Mouse (Mus musculus) hindbrain, postnatal 0 days (tissue): ENCODE data around the gene Sdhb. TPM values are rescaled to one million over a fixed set of nuclear protein-coding genes. Genes with fewer than 3 reads are reported as not detected.

Experiments
- ATAC-seq: fragments of 200-750 bp; cut with Nextera tagmentation; 2 replicates; pipeline ENCODE4 v1.8.0; 2017; ENCODE audit warnings: mild to moderate bottlenecking, moderate TSS enrichment, moderate library complexity
- DNase-seq: peaks from one replicate; pipeline ENCODE4 v3.0.0-alpha.2; 2015; ENCODE audit warnings: low spot score
- H3K27ac ChIP-seq: fragments of 300-500 bp; sonication (generic); 2 replicates; pipeline ENCODE4 v1.5.1; 2014; ENCODE audit warnings: mild to moderate bottlenecking
- H3K27me3 ChIP-seq: fragments of 300-500 bp; sonication (generic); 2 replicates; pipeline ENCODE4 v1.6.1; 2014; ENCODE audit warnings: low read length, mixed read lengths; ENCODE audit not compliant: insufficient read depth
- H3K36me3 ChIP-seq: fragments of 300-500 bp; sonication (generic); 2 replicates; pipeline ENCODE4 v1.6.1; 2014; ENCODE audit warnings: low read length, mixed read lengths; ENCODE audit not compliant: insufficient read depth
- H3K4me1 ChIP-seq: fragments of 300-500 bp; sonication (generic); 2 replicates; pipeline ENCODE4 v1.6.1; 2014; ENCODE audit warnings: antibody characterized with exemption, low read length, mixed read lengths; ENCODE audit not compliant: insufficient read depth
- H3K4me2 ChIP-seq: fragments of 300-500 bp; sonication (generic); 2 replicates; pipeline ENCODE4 v1.6.1; 2014; ENCODE audit warnings: low read depth, mild to moderate bottlenecking, low read length, moderate library complexity, mixed read lengths
- H3K4me3 ChIP-seq: fragments of 300-500 bp; sonication (generic); 2 replicates; pipeline ENCODE4 v1.5.1; 2014; ENCODE audit warnings: low read length
- H3K9ac ChIP-seq: fragments of 300-500 bp; sonication (generic); replicated peaks from 2 replicates; pipeline ENCODE4 v1.6.1; 2014; ENCODE audit warnings: mild to moderate bottlenecking, low read length, moderate library complexity, mixed read lengths
- H3K9me3 ChIP-seq: fragments of 300-500 bp; sonication (generic); 2 replicates; pipeline ENCODE4 v1.6.1; 2016; ENCODE audit warnings: low read length, mixed read lengths
- CTCF ChIP-seq: IDR thresholded peaks from 2 replicates; pipeline ENCODE4 v1.5.1; 2016; ENCODE audit warnings: antibody characterized with exemption, control low read depth, low read depth
- whole genome bisulfite sequencing: fragments of 180-500 bp; shearing (Covaris S2); extraction: QIAGEN DNeasy Blood & Tissue Kit; methylation state at CpG from one replicate; pipeline ENCODE4 v1.1.7; 2014; 5-methylcytosine and 5-hydroxymethylcytosine counted together
- polyA plus RNA-seq: library from polyadenylated mRNA; unstranded; fragments of >200 nt; fragmentation: Nextera tagmentation; extraction: Ambion mirVana; gene quantifications from 2 replicates; pipeline ENCODE4 v1.2.1, GENCODE M21; 2015
- total RNA-seq: library from RNA; depleted of rRNA; stranded (reverse); fragments of >200 nt; gene quantifications from 2 replicates; pipeline ENCODE4 v1.2.3, GENCODE M21; 2014

Gene Sdhb
- total and polyA plus RNA-seq, 2 experiments from 2014 or later = 217 to 596 TPM

DNA sequence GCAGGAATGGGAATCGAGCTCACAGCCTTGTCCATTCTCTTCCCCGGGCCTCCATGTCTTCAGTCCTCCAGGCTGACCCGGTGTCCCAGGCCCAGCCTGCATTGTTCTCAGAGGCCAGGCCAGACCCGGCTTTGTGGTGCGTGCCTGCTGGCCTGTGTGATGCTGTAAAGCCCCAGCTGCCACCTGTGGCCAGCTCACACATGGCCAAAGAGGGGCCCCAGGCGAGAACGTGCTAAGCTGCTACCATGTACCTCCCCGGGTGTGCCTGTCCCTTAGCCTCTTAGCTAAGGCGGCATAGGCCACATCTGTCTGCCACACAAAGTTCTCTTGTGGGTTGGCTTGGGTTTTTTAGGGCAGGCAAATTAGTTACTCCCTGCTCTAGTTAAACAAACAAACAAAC lies 25.4 kb upstream of the Sdhb start:
- ATAC-seq = no peak

DNA sequence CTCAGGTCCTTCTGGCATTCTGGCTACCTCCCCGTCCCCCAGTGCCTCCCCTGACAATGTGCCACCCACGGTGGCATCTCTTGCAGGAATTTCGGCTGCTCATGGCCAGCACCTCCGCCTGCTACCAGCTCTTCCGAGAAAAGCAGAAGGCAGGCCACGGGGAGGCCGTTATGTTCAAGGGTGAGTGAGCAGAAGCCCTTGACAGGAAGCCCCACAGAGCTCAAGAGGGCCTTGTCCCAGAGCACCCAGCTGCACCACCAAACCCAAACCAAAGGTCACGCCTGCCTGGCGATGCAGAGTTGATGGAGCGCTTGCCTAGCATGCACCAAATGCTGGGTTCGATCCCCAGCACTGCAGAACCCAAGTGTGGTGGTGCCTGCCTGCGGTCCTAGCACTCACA lies 16.6 kb upstream of the Sdhb start:
- 83% methylated on average over 12 of the region's 12 CpGs for WGBS
- Histone ChIP-seq H3K36me3 (no peaks in the 10 kb centered on the region), H3K4me3 (no peak overlapping the region), H3K4me1 (no peaks in the 10 kb centered on the region), H3K9ac (no peak overlapping the region), H3K27ac (no peak overlapping the region), H3K9me3 (no peaks in the 10 kb centered on the region), H3K4me2 (no peak overlapping the region), H3K27me3 (no peaks in the 10 kb centered on the region)
- DNase-seq (no peak), ATAC-seq (no peak)
- no peak for TF ChIP-seq CTCF

More for the DNA sequence above, 25.4 kb upstream of the Sdhb start:
- no peak for DNase-seq
- H3K36me3 ChIP-seq = no peaks in the 10 kb centered on the region
- WGBS = 55% methylated on average over 9 of the region's 9 CpGs
- no peaks in the 10 kb centered on the region for H3K9me3 ChIP-seq
- H3K27ac ChIP-seq = no peak overlapping the region
- H3K9ac ChIP-seq = no peak overlapping the region
- no peak for TF ChIP-seq CTCF
- H3K27me3 ChIP-seq = no peaks in the 10 kb centered on the region
- no peak overlapping the region for H3K4me2 ChIP-seq
- H3K4me3 ChIP-seq = no peak overlapping the region
- no peaks in the 10 kb centered on the region; the same call in 1 of the 2 replicates for H3K4me1 ChIP-seq

- Histone ChIP-seq H3K27me3 (no peaks in the 10 kb centered on the region), H3K9me3 (no peaks in the 10 kb centered on the region), H3K27ac (no peak overlapping the region), H3K4me2 (no peak overlapping the region), H3K9ac (no peak overlapping the region), H3K4me1 (no peaks in the 10 kb centered on the region), H3K4me3 (no peak overlapping the region), H3K36me3 (no peaks in the 10 kb centered on the region)
- ATAC-seq = no peak
- no peak for DNase-seq
- no peak for TF ChIP-seq CTCF
- 61% methylated on average over 5 of the region's 5 CpGs for WGBS
Measured at GRCm38 (mm10) chr4:140944961-140945442, 16.0 kb upstream of the Sdhb start.

GRCm38 (mm10) chr4:140945571-140945970 lies 15.4 kb upstream of the Sdhb start:
- WGBS = 93% methylated on average over 4 of the region's 4 CpGs
- Histone ChIP-seq H3K27me3 (no peaks in the 10 kb centered on the region), H3K27ac (no peak overlapping the region)

GRCm38 (mm10) chr4:140946048-140946447 lies 15.0 kb upstream of the Sdhb start:
- H3K9ac ChIP-seq = no peak overlapping the region
- no peak for DNase-seq
- TF ChIP-seq CTCF = no peak
- no peaks in the 10 kb centered on the region for H3K27me3 ChIP-seq
- ATAC-seq = no peak
- H3K36me3 ChIP-seq = no peaks in the 10 kb centered on the region
- H3K9me3 ChIP-seq = no peaks in the 10 kb centered on the region
- H3K4me3 ChIP-seq = no peak overlapping the region
- no peak overlapping the region for H3K4me2 ChIP-seq
- H3K27ac ChIP-seq = no peak overlapping the region
- H3K4me1 ChIP-seq = no peaks in the 10 kb centered on the region
- WGBS = 76% methylated on average over 4 of the region's 4 CpGs

More at GRCm38 (mm10) chr4:140945571-140945970, 15.4 kb upstream of the Sdhb start:
- H3K36me3 ChIP-seq = no peaks in the 10 kb centered on the region
- ATAC-seq (no peak), DNase-seq (no peak)
- no peaks in the 10 kb centered on the region for H3K4me1 ChIP-seq
- no peak overlapping the region for H3K4me3 ChIP-seq
- no peak for TF ChIP-seq CTCF
- no peaks in the 10 kb centered on the region for H3K9me3 ChIP-seq
- no peak overlapping the region for H3K9ac ChIP-seq
- no peak overlapping the region for H3K4me2 ChIP-seq

GRCm38 (mm10) chr4:140946580-140947205 lies 14.3 kb upstream of the Sdhb start:
- ATAC-seq (no peak), DNase-seq (no peak)
- no peaks in the 10 kb centered on the region for H3K9me3 ChIP-seq
- TF ChIP-seq CTCF = no peak
- H3K27ac ChIP-seq = no peak overlapping the region
- no peak overlapping the region for H3K4me2 ChIP-seq
- H3K4me3 ChIP-seq = no peak overlapping the region
- H3K9ac ChIP-seq = no peak overlapping the region
- no peaks in the 10 kb centered on the region for H3K4me1 ChIP-seq
- 78% methylated on average over 14 of the region's 14 CpGs for WGBS
- no peaks in the 10 kb centered on the region for H3K27me3 ChIP-seq
- H3K36me3 ChIP-seq = no peaks in the 10 kb centered on the region
